Mouse (Mus musculus): Measurements from ENCODE around the gene Qk. TPM values are rescaled to one million over a fixed set of nuclear protein-coding genes. Genes with fewer than 3 reads are reported as not detected.

The Qk gene
- polyA plus RNA-seq, 1 experiment from 2014 or later, result 49.3 TPM

- Histone ChIP-seq H3K36me3 (ENCODE audit: control insufficient read depth, insufficient read depth, low read length) (no peaks in the 10 kb centered on the region), H3K4me1 (ENCODE audit: control insufficient read depth, insufficient read depth, low read length) (no peaks in the 10 kb centered on the region), H3K4me3 (ENCODE audit: low read length) (no peak overlapping the region), H3K27ac (ENCODE audit: low read depth, low read length) (no peak overlapping the region), H3K4me2 (replicated peaks; ENCODE audit: low read depth, low read length) (no peak overlapping the region), H3K27me3 (ENCODE audit: control insufficient read depth, insufficient read depth, low read length) (no peaks in the 10 kb centered on the region), H3K9me3 (ENCODE audit: control insufficient read depth, low read length) (no peaks in the 10 kb centered on the region), H3K9ac (ENCODE audit: low read depth, low read length) (no peak overlapping the region)
- ATAC-seq (ENCODE audit: low FRiP score, low TSS enrichment), result no peak
- WGBS, result 83% methylated on average over 1 of the region's 1 CpGs
These were observed 128.8 kb downstream of the Qk start for GRCm38 (mm10) chr17:10190857-10191256.

GRCm38 (mm10) chr17:10188481-10188880 is 131.2 kb downstream of the Qk start:
- Histone ChIP-seq H3K4me1 (ENCODE audit: control insufficient read depth, insufficient read depth, low read length) (no peaks in the 10 kb centered on the region), H3K9ac (ENCODE audit: low read depth, low read length) (no peak overlapping the region), H3K4me3 (ENCODE audit: low read length) (no peak overlapping the region), H3K27me3 (ENCODE audit: control insufficient read depth, insufficient read depth, low read length) (no peaks in the 10 kb centered on the region), H3K36me3 (ENCODE audit: control insufficient read depth, insufficient read depth, low read length) (no peaks in the 10 kb centered on the region), H3K4me2 (replicated peaks; ENCODE audit: low read depth, low read length) (no peak overlapping the region), H3K27ac (ENCODE audit: low read depth, low read length) (no peak overlapping the region), H3K9me3 (ENCODE audit: control insufficient read depth, low read length) (no peaks in the 10 kb centered on the region)
- ATAC-seq (ENCODE audit: low FRiP score, low TSS enrichment), result no peak
- WGBS, result 70% methylated on average over 3 of the region's 3 CpGs

- ATAC-seq (ENCODE audit: low FRiP score, low TSS enrichment), result no peak
- H3K9me3 ChIP-seq (ENCODE audit: control insufficient read depth, low read length), result no peaks in the 10 kb centered on the region
- no peaks in the 10 kb centered on the region for H3K36me3 ChIP-seq (ENCODE audit: control insufficient read depth, insufficient read depth, low read length)
- no peak overlapping the region for H3K4me3 ChIP-seq (ENCODE audit: low read length)
- H3K27ac ChIP-seq (ENCODE audit: low read depth, low read length), result no peak overlapping the region; the same call in 1 of the 2 replicates
- no peaks in the 10 kb centered on the region for H3K4me1 ChIP-seq (ENCODE audit: control insufficient read depth, insufficient read depth, low read length)
- H3K4me2 ChIP-seq (replicated peaks; ENCODE audit: low read depth, low read length), result no peak overlapping the region
- 67% methylated on average over 4 of the region's 4 CpGs for WGBS
- no peaks in the 10 kb centered on the region for H3K27me3 ChIP-seq (ENCODE audit: control insufficient read depth, insufficient read depth, low read length)
- no peak overlapping the region for H3K9ac ChIP-seq (ENCODE audit: low read depth, low read length)
These were observed 132.1 kb downstream of the Qk start for GRCm38 (mm10) chr17:10187431-10188020.

GRCm38 (mm10) chr17:10181761-10182160 is 137.9 kb downstream of the Qk start:
- 90% methylated on average over 6 of the region's 6 CpGs for WGBS
- no peak overlapping the region for H3K4me2 ChIP-seq (replicated peaks; ENCODE audit: low read depth, low read length)
- H3K27ac ChIP-seq (ENCODE audit: low read depth, low read length), result no peak overlapping the region
- H3K4me3 ChIP-seq (ENCODE audit: low read length), result no peak overlapping the region
- no peaks in the 10 kb centered on the region for H3K4me1 ChIP-seq (ENCODE audit: control insufficient read depth, insufficient read depth, low read length)
- no peak for ATAC-seq (ENCODE audit: low FRiP score, low TSS enrichment)
- no peaks in the 10 kb centered on the region for H3K9me3 ChIP-seq (ENCODE audit: control insufficient read depth, low read length)
- H3K9ac ChIP-seq (ENCODE audit: low read depth, low read length), result no peak overlapping the region
- no peaks in the 10 kb centered on the region for H3K36me3 ChIP-seq (ENCODE audit: control insufficient read depth, insufficient read depth, low read length)
- no peaks in the 10 kb centered on the region for H3K27me3 ChIP-seq (ENCODE audit: control insufficient read depth, insufficient read depth, low read length)

- H3K9ac ChIP-seq (ENCODE audit: low read depth, low read length), result no peak overlapping the region
- WGBS, result 36% methylated on average over 5 of the region's 5 CpGs
- no peak overlapping the region for H3K27ac ChIP-seq (ENCODE audit: low read depth, low read length)
- no peaks in the 10 kb centered on the region for H3K9me3 ChIP-seq (ENCODE audit: control insufficient read depth, low read length)
- no peaks in the 10 kb centered on the region for H3K27me3 ChIP-seq (ENCODE audit: control insufficient read depth, insufficient read depth, low read length)
- no peaks in the 10 kb centered on the region for H3K36me3 ChIP-seq (ENCODE audit: control insufficient read depth, insufficient read depth, low read length)
- H3K4me3 ChIP-seq (ENCODE audit: low read length), result no peak overlapping the region
- no peak for ATAC-seq (ENCODE audit: low FRiP score, low TSS enrichment)
- H3K4me2 ChIP-seq (replicated peaks; ENCODE audit: low read depth, low read length), result no peak overlapping the region
- H3K4me1 ChIP-seq (ENCODE audit: control insufficient read depth, insufficient read depth, low read length), result no peaks in the 10 kb centered on the region
These were observed 142.6 kb downstream of the Qk start for GRCm38 (mm10) chr17:10177096-10177495.

GRCm38 (mm10) chr17:10161258-10161657 is 158.4 kb downstream of the Qk start:
- 96% methylated on average over 3 of the region's 3 CpGs for WGBS
- no peaks in the 10 kb centered on the region for H3K27me3 ChIP-seq (ENCODE audit: control insufficient read depth, insufficient read depth, low read length)
- no peak overlapping the region for H3K9ac ChIP-seq (ENCODE audit: low read depth, low read length)
- no peak overlapping the region for H3K4me2 ChIP-seq (replicated peaks; ENCODE audit: low read depth, low read length)
- no peaks in the 10 kb centered on the region for H3K4me1 ChIP-seq (ENCODE audit: control insufficient read depth, insufficient read depth, low read length)
- H3K4me3 ChIP-seq (ENCODE audit: low read length), result no peak overlapping the region
- no peak overlapping the region for H3K27ac ChIP-seq (ENCODE audit: low read depth, low read length)
- no peaks in the 10 kb centered on the region for H3K36me3 ChIP-seq (ENCODE audit: control insufficient read depth, insufficient read depth, low read length)
- H3K9me3 ChIP-seq (ENCODE audit: control insufficient read depth, low read length), result peaks cover 3% of the 10 kb centered on the region; the same call in 1 of the 2 replicates
- no peak for ATAC-seq (ENCODE audit: low FRiP score, low TSS enrichment)

GRCm38 (mm10) chr17:10160415-10160814 is 159.2 kb downstream of the Qk start:
- H3K9me3 ChIP-seq (ENCODE audit: control insufficient read depth, low read length), result peaks cover 8% of the 10 kb centered on the region; the same call in 1 of the 2 replicates
- no peaks in the 10 kb centered on the region for H3K36me3 ChIP-seq (ENCODE audit: control insufficient read depth, insufficient read depth, low read length)
- no peak for ATAC-seq (ENCODE audit: low FRiP score, low TSS enrichment)
- no peaks in the 10 kb centered on the region for H3K27me3 ChIP-seq (ENCODE audit: control insufficient read depth, insufficient read depth, low read length)
- no peak overlapping the region for H3K4me3 ChIP-seq (ENCODE audit: low read length)
- no peaks in the 10 kb centered on the region for H3K4me1 ChIP-seq (ENCODE audit: control insufficient read depth, insufficient read depth, low read length)
- H3K4me2 ChIP-seq (replicated peaks; ENCODE audit: low read depth, low read length), result no peak overlapping the region
- no peak overlapping the region for H3K27ac ChIP-seq (ENCODE audit: low read depth, low read length)
- 84% methylated on average over 6 of the region's 6 CpGs for WGBS
- H3K9ac ChIP-seq (ENCODE audit: low read depth, low read length), result no peak overlapping the region

- Histone ChIP-seq H3K9me3 (ENCODE audit: control insufficient read depth, low read length) (peaks cover 8% of the 10 kb centered on the region; the same call in 1 of the 2 replicates), H3K4me2 (replicated peaks; ENCODE audit: low read depth, low read length) (no peak overlapping the region), H3K4me3 (ENCODE audit: low read length) (no peak overlapping the region), H3K9ac (ENCODE audit: low read depth, low read length) (no peak overlapping the region), H3K4me1 (ENCODE audit: control insufficient read depth, insufficient read depth, low read length) (no peaks in the 10 kb centered on the region), H3K36me3 (ENCODE audit: control insufficient read depth, insufficient read depth, low read length) (no peaks in the 10 kb centered on the region), H3K27me3 (ENCODE audit: control insufficient read depth, insufficient read depth, low read length) (no peaks in the 10 kb centered on the region), H3K27ac (ENCODE audit: low read depth, low read length) (no peak overlapping the region)
- no peak for ATAC-seq (ENCODE audit: low FRiP score, low TSS enrichment)
- WGBS, result 49% methylated on average over 8 of the region's 8 CpGs
These were observed 166.7 kb downstream of the Qk start for GRCm38 (mm10) chr17:10152808-10153413.
